Mouse (Mus musculus) erythroblast, embryonic 14.5 days (primary cell): ENCODE measurements around the gene Tmprss2. TPM values are rescaled to one million over a fixed set of nuclear protein-coding genes. Genes with fewer than 3 reads are reported as not detected.
A peak's percentile ranks its signal among the peaks of the same experiment; 100 is the strongest.

Experiments used
- H3K27me3 ChIP-seq: 2 replicates; pipeline ENCODE4 v1.6.1; 2012; ENCODE audit warnings: inconsistent platforms; ENCODE audit not compliant: control insufficient read depth
- H3K36me3 ChIP-seq: 2 replicates; pipeline ENCODE4 v1.6.1; 2012; ENCODE audit warnings: mild to moderate bottlenecking, inconsistent platforms; ENCODE audit not compliant: control insufficient read depth
- H3K4me1 ChIP-seq: 2 replicates; pipeline ENCODE4 v1.6.1; 2012; ENCODE audit warnings: inconsistent platforms; ENCODE audit not compliant: control insufficient read depth
- H3K4me3 ChIP-seq: replicated peaks from 2 replicates; pipeline ENCODE3; 2012; ENCODE audit warnings: moderate library complexity, mild to moderate bottlenecking, inconsistent platforms
- H3K9me3 ChIP-seq: 2 replicates; pipeline ENCODE4 v1.6.1; 2012; ENCODE audit warnings: low read length, inconsistent platforms, mixed read lengths; ENCODE audit not compliant: control insufficient read depth
- GATA1 ChIP-seq: IDR thresholded peaks from 2 replicates; pipeline ENCODE4 v1.6.1; 2012; ENCODE audit warnings: low read length, inconsistent platforms, mixed read lengths
- TAL1 ChIP-seq: IDR thresholded peaks from 3 replicates; pipeline ENCODE4 v1.6.1; 2012; ENCODE audit warnings: low read length, inconsistent platforms, mixed read lengths
- polyA plus RNA-seq: library from polyadenylated mRNA; stranded (reverse); fragments of >175 nt; gene quantifications from 2 replicates; pipeline ENCODE4 v1.2.3, GENCODE M21; 2012

The Tmprss2 gene
- polyA plus RNA-seq, 1 experiment: 0.02 TPM

DNA sequence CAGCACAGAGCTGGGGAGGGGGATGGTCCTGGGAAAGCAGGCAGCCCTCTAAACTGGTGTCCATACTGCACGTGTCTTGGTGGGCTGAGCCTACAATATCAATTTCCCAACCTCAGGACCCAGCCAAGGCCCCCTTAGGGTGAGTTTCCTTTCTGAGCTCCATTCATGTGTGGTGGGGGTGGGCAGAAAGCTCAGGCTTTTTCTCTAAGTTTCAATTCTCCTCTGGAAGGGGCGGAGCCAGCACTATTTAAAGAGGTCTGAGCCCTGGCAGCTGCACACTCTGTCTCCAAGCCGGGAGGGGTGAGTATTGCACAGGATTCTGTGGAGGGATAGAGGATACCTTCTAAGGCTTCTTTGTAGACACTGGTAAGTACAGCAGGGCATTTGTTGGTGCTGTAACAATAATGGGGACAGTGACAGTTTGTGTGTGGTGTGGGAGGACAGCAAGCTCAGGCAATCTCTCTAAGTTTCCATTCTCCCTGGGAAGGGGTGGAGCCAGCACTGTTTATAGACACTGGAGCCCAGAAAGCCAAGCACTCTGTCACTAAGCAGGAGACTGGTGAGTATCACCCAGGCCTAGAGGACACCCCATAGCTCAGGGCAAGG is 75.1 kb downstream of the Tmprss2 start:
- Histone ChIP-seq H3K4me3 (no peak overlapping the region), H3K4me1 (peaks cover 4% of the 10 kb centered on the region), H3K9me3 (no peaks in the 10 kb centered on the region; the same call in 1 of the 2 replicates), H3K27me3 (no peaks in the 10 kb centered on the region), H3K36me3 (no peaks in the 10 kb centered on the region)
- no peak for TF ChIP-seq GATA1
- no peak for TF ChIP-seq TAL1

DNA sequence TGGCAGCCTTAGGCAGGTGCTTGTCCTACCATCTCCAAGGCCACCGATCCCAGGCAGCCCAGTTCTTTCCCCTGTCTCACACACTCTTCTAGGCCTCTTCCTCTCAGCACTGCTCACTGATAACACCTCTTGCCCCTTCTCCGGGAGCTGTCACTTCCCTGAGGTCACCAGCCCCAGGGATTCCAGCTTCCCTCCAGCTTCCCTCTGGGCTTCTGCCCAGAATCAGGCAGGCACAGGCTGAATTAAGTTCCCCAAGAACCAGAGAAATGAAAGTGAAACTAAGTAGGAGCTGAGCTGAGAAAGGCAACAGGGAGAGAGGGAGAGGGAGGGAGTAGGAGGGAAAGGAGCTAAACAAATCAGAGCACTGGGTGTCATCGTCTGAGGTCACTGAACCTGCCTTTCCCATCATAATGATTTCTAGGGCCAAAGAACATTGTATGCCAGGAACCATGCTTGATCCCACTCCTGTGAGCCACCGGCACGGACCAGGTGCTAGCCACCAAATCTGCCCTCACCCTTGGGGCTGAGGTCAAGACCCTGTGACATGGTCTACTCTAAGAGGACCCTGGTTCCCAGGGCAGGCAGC is 76.0 kb downstream of the Tmprss2 start:
- H3K4me1 ChIP-seq: peaks cover 4% of the 10 kb centered on the region
- no peaks in the 10 kb centered on the region for H3K36me3 ChIP-seq

DNA sequence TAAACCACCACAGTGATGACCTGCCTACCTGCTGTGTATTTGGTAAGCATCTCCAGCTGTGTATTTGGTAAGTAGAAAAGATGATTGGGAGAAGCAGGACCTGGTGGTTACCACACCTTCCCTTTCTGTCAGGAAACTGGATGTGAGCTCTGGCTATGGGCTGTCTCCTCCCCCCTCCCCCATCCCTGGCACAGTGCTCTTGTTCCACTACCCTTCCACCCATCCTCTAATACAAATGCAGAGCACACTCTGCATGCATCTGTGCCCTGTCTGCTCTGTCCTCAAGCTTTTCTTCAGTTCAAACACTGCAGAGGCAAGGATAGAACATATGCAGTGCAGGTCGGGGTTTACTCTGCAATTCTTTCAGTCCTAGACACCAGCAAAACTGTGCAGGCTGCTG is 76.5 kb downstream of the Tmprss2 start:
- no peak for TF ChIP-seq TAL1
- no peak for TF ChIP-seq GATA1
- Histone ChIP-seq H3K4me3 (peak overlapping the region; percentile 44), H3K4me1 (peaks cover 4% of the 10 kb centered on the region)

More for the DNA sequence above, 76.0 kb downstream of the Tmprss2 start:
- TF ChIP-seq TAL1 (no peak), GATA1 (no peak)
- Histone ChIP-seq H3K4me3 (peak overlapping the region; percentile 44), H3K27me3 (no peaks in the 10 kb centered on the region), H3K9me3 (no peaks in the 10 kb centered on the region; the same call in 1 of the 2 replicates)

DNA sequence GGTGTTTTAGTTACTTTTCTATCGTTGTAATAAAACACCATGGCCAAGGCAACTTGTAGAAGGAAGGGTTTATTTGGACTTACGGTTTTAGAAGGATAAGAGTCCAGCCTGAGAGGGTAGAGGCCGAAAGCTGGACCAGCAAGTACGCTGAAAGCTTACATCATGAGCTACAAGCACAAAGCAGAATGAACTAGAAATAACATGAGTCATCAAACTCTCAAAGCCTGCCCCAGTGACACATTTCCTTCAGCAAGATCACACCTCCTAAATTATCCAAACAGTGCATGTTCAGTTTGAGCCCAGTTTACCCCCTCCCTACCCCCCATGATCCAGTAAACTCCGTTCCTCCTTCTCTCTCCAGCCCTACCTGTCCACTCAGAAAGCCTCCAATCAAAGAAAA is 77.2 kb downstream of the Tmprss2 start:
- TF ChIP-seq GATA1 (no peak), TAL1 (no peak)
- Histone ChIP-seq H3K4me1 (peaks cover 4% of the 10 kb centered on the region), H3K4me3 (no peak overlapping the region), H3K9me3 (no peaks in the 10 kb centered on the region; the same call in 1 of the 2 replicates), H3K27me3 (no peaks in the 10 kb centered on the region), H3K36me3 (no peaks in the 10 kb centered on the region)

More for the DNA sequence above, 76.5 kb downstream of the Tmprss2 start:
- Histone ChIP-seq H3K9me3 (no peaks in the 10 kb centered on the region; the same call in 1 of the 2 replicates), H3K36me3 (no peaks in the 10 kb centered on the region), H3K27me3 (no peaks in the 10 kb centered on the region)

DNA sequence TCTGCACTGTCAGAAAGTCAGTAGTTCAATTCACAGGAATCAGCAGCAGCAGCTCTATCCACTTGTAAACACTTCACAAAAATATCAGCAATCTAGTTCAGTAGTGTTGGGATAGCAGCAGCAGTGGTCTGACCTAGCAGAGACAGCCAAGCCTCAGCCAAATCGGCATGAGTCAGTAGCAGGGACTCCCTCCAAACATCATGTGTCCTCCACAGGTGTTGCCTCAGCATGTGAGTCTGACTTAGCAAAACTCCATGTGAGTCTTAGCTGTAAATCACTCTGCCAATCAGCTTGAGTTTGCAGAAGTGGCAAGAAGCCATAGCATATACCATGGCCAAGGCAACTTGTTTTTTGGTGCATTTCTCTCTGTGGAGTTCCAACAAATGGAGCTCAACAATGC is 77.9 kb downstream of the Tmprss2 start:
- Histone ChIP-seq H3K9me3 (no peaks in the 10 kb centered on the region; the same call in 1 of the 2 replicates), H3K4me3 (no peak overlapping the region), H3K36me3 (no peaks in the 10 kb centered on the region), H3K27me3 (no peaks in the 10 kb centered on the region), H3K4me1 (peaks cover 4% of the 10 kb centered on the region)
- no peak for TF ChIP-seq TAL1

DNA sequence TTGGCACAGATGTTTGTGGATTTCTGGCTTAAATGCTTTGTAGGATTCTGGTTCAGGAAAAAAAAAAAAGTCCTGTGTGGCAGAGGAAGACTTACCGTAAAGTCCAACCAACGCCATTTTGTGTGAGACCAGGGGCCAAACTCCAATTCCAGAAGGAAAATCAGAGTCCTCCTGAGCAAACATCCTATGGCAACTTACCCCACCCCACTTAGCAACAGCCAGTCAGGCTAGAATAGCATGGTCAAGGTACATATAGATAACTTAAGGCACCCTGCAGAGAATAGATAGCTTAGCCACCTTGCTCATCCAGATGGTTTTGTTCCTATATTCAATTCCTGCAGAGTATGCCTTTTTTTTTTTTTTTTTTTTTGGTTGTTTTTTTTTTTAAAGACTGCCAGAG is 81.8 kb downstream of the Tmprss2 start:
- Histone ChIP-seq H3K36me3 (no peaks in the 10 kb centered on the region), H3K9me3 (no peaks in the 10 kb centered on the region; the same call in 1 of the 2 replicates), H3K4me1 (no peaks in the 10 kb centered on the region), H3K27me3 (no peaks in the 10 kb centered on the region), H3K4me3 (no peak overlapping the region)
- TF ChIP-seq GATA1: no peak
- no peak for TF ChIP-seq TAL1

DNA sequence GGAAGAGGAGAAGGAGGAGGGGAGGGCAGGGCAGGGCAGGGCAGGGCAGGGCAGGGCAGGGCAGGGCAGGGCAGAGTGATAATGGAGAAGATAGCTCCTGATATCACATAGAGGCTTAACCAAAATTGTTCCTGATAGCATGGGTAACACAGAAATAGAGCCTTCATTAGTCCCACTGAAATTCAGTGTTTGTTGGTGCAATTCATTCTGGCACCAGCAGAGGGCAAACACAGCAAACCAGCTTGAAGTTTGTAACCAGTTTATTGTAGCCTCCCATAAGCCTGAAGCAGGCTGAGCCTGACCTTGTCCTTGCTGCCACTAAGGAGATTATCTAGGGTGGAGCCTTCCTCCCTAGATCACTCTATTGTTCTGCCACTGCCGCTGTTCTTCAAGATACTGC is 88.0 kb downstream of the Tmprss2 start:
- TF ChIP-seq TAL1: no peak
- no peak for TF ChIP-seq GATA1
- no peaks in the 10 kb centered on the region for H3K27me3 ChIP-seq
- no peak overlapping the region for H3K4me3 ChIP-seq
- H3K4me1 ChIP-seq: no peaks in the 10 kb centered on the region
- no peaks in the 10 kb centered on the region for H3K36me3 ChIP-seq
- no peaks in the 10 kb centered on the region for H3K9me3 ChIP-seq

DNA sequence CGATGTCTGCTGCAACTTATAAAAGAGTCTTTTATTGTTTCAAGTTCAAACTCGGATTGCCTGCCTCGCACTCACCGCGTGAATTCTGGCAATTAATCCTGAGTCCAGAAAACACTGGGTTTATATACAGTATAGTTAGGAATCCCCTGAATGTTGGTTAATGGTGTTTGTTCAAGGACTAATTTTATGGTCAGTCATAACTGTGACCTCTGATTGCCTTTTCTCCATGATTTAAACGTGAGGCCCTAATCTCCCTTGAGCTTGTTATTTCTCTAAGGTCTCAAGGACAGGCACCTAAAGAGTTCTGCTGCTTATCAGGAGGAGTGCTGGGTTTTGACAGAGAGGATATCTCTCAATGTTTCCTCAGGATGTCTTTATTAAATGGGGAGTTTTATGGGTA is 89.0 kb downstream of the Tmprss2 start:
- no peak for TF ChIP-seq TAL1
- H3K4me3 ChIP-seq: no peak overlapping the region
- H3K4me1 ChIP-seq: no peaks in the 10 kb centered on the region
- no peaks in the 10 kb centered on the region for H3K9me3 ChIP-seq
- no peaks in the 10 kb centered on the region for H3K36me3 ChIP-seq
- H3K27me3 ChIP-seq: no peaks in the 10 kb centered on the region

DNA sequence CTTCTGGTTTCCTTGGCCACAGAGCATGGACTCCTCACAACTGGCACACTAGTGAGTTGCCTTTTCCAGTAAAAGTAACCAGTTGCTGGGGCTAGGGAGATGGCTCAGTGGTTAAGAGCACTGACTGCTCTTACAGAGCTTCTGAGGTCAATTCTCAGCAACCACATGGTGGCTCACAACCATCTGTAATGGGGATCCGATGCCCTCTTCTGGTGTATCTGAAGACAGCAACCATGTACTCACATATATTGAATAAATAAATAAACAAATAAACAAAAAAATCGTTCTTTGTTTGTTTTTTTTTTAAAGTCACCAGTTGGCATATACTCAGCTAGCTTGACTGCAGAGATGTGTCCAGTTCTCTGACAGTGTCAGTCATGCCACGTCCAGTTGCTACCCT is 94.7 kb downstream of the Tmprss2 start:
- Histone ChIP-seq H3K36me3 (no peaks in the 10 kb centered on the region), H3K4me3 (no peak overlapping the region), H3K9me3 (no peaks in the 10 kb centered on the region), H3K27me3 (no peaks in the 10 kb centered on the region), H3K4me1 (no peaks in the 10 kb centered on the region)
- TF ChIP-seq GATA1 (no peak), TAL1 (no peak)

Other genes starting within 250 kb of the Tmprss2 start
- not detected in 2 replicates for gene Mx1, start 148.3 kb downstream of the Tmprss2 start, polyA plus RNA-seq
- 0.08 TPM in 1 of 2 replicates, not detected in the other for gene Fam3b, start 96.4 kb downstream of the Tmprss2 start, polyA plus RNA-seq
- not detected in 2 replicates for gene Ripk4, start 152.6 kb upstream of the Tmprss2 start, polyA plus RNA-seq
- 0.02 and 0.03 TPM in 2 replicates for gene Prdm15, start 240.7 kb upstream of the Tmprss2 start, polyA plus RNA-seq